Mouse (Mus musculus): ENCODE measurements around the gene Vps52.

- TF ChIP-seq POLR2A (IDR thresholded peaks at IDR 0.05; ENCODE audit: insufficient read depth, low read depth, low read length) (no peak), CTCF (IDR thresholded peaks at IDR 0.05) (no peak)
These were observed 51.0 kb downstream of the Vps52 start for GRCm38 (mm10) chr17:34006570-34006969.

Measured in heart, adult 2 months (tissue).